In genomic region chr1:87386436-87387092, GRCm38 (mm10) we compare ENCODE assay signal across 21 mouse cellular contexts. TPM values are rescaled to one million over a fixed set of nuclear protein-coding genes. Genes with fewer than 3 reads are reported as not detected.
A peak's percentile ranks its signal among the peaks of the same experiment; 100 is the strongest.
DNase-seq lines count a peak whose midpoint lies in the region; ATAC-seq and TF ChIP-seq lines count a peak whose summit lies in the region.
"Had no signal": no experiment of that assay in that cellular context is flagged by ENCODE, and none has a peak within 500 bp of the region (broad histone marks: within the 10 kb centered on the region; RNA-seq: fewer than 3 reads in every experiment).

No protein-coding gene starts in this region.

- TF ChIP-seq CTCF in small intestine, adult 2 months (IDR thresholded peaks at IDR 0.05; ENCODE audit: extremely low read depth, insufficient read length, insufficient replicate concordance, low read depth, low read length) = no peak

- H3K27ac ChIP-seq in liver, embryonic 13.5 days = no peak overlapping the region; the same call in 1 of the 2 replicates
- peak overlapping the region; percentile 55; the same call in 1 of the 2 replicates for H3K27ac ChIP-seq in small intestine, adult 2 months (ENCODE audit: insufficient read depth, low read depth, low read length)
- H3K27ac ChIP-seq: forebrain, embryonic 13.5 days; heart, embryonic 15.5 days; hindbrain, embryonic 13.5 days; kidney, postnatal 0 days; limb, embryonic 15.5 days; midbrain, embryonic 13.5 days had no signal

- peak overlapping the region; percentile 21 for H3K4me2 ChIP-seq in liver, embryonic 13.5 days
- H3K4me2 ChIP-seq: forebrain, embryonic 13.5 days; heart, embryonic 15.5 days; hindbrain, embryonic 13.5 days; limb, embryonic 15.5 days; midbrain, embryonic 13.5 days had no signal

- no peaks in the 10 kb centered on the region for H3K9me3 ChIP-seq in liver, embryonic 13.5 days (replicated peaks)
- H3K9me3 ChIP-seq: forebrain, embryonic 13.5 days; heart, embryonic 15.5 days; hindbrain, embryonic 13.5 days; limb, embryonic 15.5 days; midbrain, embryonic 13.5 days had no signal

- peaks cover 31% of the 10 kb centered on the region for H3K36me3 ChIP-seq in liver, embryonic 13.5 days
- H3K36me3 ChIP-seq in small intestine, adult 2 months (ENCODE audit: control insufficient read depth, insufficient read depth, low read length) = peaks cover 26% of the 10 kb centered on the region

- DNase-seq in kidney, adult 9 months = peak; percentile 65
- no peak for DNase-seq in kidney, adult 18-20 months
- peak; percentile 15 for DNase-seq in liver, embryonic 13.5 days
- no peak for DNase-seq in lung, postnatal 25 days (ENCODE audit: low spot score)
- DNase-seq in layer of hippocampus, postnatal 36 days = no peak
- DNase-seq: adrenal gland, postnatal 10 days; cerebellum, adult 9-11 months; heart, postnatal 36 days had no signal

- no peak overlapping the region; the same call in 1 of the 2 replicates for H3K9ac ChIP-seq in liver, embryonic 13.5 days
- H3K9ac ChIP-seq: forebrain, embryonic 13.5 days; heart, embryonic 15.5 days; hindbrain, embryonic 13.5 days; limb, embryonic 15.5 days; midbrain, embryonic 13.5 days had no signal

- peak; percentile 76; the same call in 1 of the 2 replicates for ATAC-seq in erythroid progenitor cell, adult 5-6 weeks (replicated peaks; ENCODE audit: low FRiP score, poor library complexity, severe bottlenecking)
- ATAC-seq in liver, embryonic 13.5 days (ENCODE audit: low read depth) = peak; percentile 74
- ATAC-seq: forebrain, embryonic 13.5 days; lung, postnatal 0 days; midbrain, embryonic 13.5 days had no signal

- 45% methylated on average over 9 of the region's 9 CpGs for WGBS in liver, embryonic 13.5 days (ENCODE audit: insufficient replicate concordance)
- 50% methylated on average over 9 of the region's 9 CpGs for WGBS in small intestine, adult 2 months

- no peak overlapping the region for H3K4me3 ChIP-seq in liver, embryonic 13.5 days (replicated peaks)
- H3K4me3 ChIP-seq in small intestine, adult 2 months (ENCODE audit: low read depth, low read length) = no peak overlapping the region
- H3K4me3 ChIP-seq: forebrain, embryonic 13.5 days; heart, embryonic 15.5 days; hindbrain, embryonic 13.5 days; limb, embryonic 15.5 days; midbrain, embryonic 13.5 days had no signal

- H3K27me3 ChIP-seq in liver, embryonic 13.5 days = no peaks in the 10 kb centered on the region
- no peaks in the 10 kb centered on the region for H3K27me3 ChIP-seq in small intestine, adult 2 months (ENCODE audit: control insufficient read depth, insufficient read depth, low read length)
- H3K27me3 ChIP-seq: forebrain, embryonic 13.5 days; heart, embryonic 15.5 days; hindbrain, embryonic 13.5 days; limb, embryonic 15.5 days; midbrain, embryonic 13.5 days had no signal

- peaks cover 15% of the 10 kb centered on the region for H3K4me1 ChIP-seq in liver, embryonic 13.5 days (replicated peaks)
- peaks cover 3% of the 10 kb centered on the region; the same call in 1 of the 2 replicates for H3K4me1 ChIP-seq in small intestine, adult 2 months (ENCODE audit: control insufficient read depth, insufficient read depth, insufficient read length, low read length)
- H3K4me1 ChIP-seq: forebrain, embryonic 13.5 days; heart, embryonic 15.5 days; hindbrain, embryonic 13.5 days; limb, embryonic 15.5 days; midbrain, embryonic 13.5 days had no signal

- TF ChIP-seq POLR2A in small intestine, adult 2 months (IDR thresholded peaks at IDR 0.05; ENCODE audit: low read depth, low read length) = no peak

RNA-seq across cellular contexts. Expression of gene Kcnj13, which starts 8.0 kb away (rescaled TPM):
- not detected in 2 replicates for total RNA-seq in erythroid progenitor cell, adult 5-6 weeks (2015; ENCODE audit: low replicate concordance)
- total RNA-seq in erythroid progenitor cell, adult 5-6 weeks (2017; ENCODE audit: low replicate concordance) = not detected in 2 replicates
- polyA plus RNA-seq in liver, embryonic 13.5 days (2015; fragmentation: Nextera tagmentation; extraction: Ambion mirVana) = 0.32 and 0.35 TPM in 2 replicates
- polyA plus RNA-seq in small intestine, adult 2 months (2012; rRNA removed) = 0.09 and 7.4 TPM in 2 replicates
- 1 to 10 TPM in 1 of 2 experiments, under 1 TPM in 1; 0.27 to 3.4 TPM for total RNA-seq in layer of hippocampus, postnatal 36 days (2021)
- total RNA-seq: adrenal gland, postnatal 10 days; common myeloid progenitor, adult 5-6 weeks; heart, adult 8-10 months; heart, postnatal 36 days; megakaryocyte, adult 5-6 weeks; monocyte, adult 5-6 weeks had no signal

RNA-seq across cellular contexts. Expression of gene Gigyf2, which starts 59.8 kb away (rescaled TPM):
- total RNA-seq in erythroid progenitor cell, adult 5-6 weeks (2015; ENCODE audit: low replicate concordance) = 84.0 and 90.5 TPM in 2 replicates
- total RNA-seq in erythroid progenitor cell, adult 5-6 weeks (2017; ENCODE audit: low replicate concordance) = 159 and 162 TPM in 2 replicates
- polyA plus RNA-seq in liver, embryonic 13.5 days (2015; fragmentation: Nextera tagmentation; extraction: Ambion mirVana) = 18.7 and 21.2 TPM in 2 replicates
- 10.8 and 26.0 TPM in 2 replicates for polyA plus RNA-seq in small intestine, adult 2 months (2012; rRNA removed)
- 100 to 1,000 TPM; 121 to 130 TPM for total RNA-seq in layer of hippocampus, postnatal 36 days (2021)

Comparison
In these comparisons a context has a peak if more than half of its experiments do, and no peak if none do; other contexts are left out.
1. DNase-seq: peak in kidney, adult 9 months (single experiment) and liver, embryonic 13.5 days (single experiment); none in kidney, adult 18-20 months (single experiment), lung, postnatal 25 days (single experiment) and layer of hippocampus, postnatal 36 days (0 of 2).